Mouse (Mus musculus): ENCODE results near the gene Nkx2-2.

DNA sequence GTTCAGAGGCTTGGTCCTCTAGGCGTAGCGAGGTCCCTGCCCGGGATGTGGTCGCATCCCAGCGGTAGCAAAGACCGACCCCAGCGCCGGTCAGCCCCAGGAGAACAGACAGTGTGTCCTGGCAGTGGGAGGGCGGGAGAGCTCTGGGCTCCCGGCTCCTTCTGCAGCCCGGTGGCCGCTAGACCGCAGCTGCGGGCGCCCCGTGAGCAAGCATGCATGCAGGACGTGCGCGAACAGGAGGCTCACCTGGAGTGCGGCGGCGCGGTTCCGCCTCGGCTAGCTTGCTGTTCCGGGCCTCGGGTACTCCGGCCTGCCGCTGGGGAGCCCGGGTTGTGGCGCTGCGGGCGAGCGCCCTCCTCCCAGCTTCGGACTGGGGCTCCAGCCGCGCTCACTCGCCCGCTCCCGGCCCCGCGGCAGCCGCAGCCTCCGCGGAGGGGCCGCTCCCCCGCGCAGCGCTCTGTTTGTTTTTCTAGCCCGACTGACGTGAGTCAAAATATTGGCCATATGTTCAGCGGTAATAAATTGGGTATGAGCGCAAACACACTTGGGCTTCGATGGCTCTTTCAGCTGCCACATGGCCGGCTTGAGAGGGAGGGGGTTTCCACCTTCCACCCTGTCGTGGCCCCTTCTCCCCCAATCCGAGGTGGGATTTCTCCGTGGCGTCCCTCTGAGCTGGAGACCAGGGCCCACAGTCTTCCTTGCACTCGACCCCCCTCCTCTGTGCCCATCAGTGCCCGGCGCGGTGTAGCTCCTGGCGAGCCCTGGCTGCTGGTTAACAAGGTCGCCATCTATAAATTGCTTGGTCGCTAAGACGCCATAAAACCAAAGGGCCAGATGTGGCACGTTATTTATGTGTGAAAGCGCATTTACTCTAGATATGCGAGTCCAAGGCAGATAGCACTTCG lies 920 bp upstream of the Nkx2-2 start:
- TF ChIP-seq HCFC1 (IDR thresholded peaks at IDR 0.05; ENCODE audit: borderline replicate concordance, insufficient read depth, low read length) (no peak), MAFK (IDR thresholded peaks at IDR 0.05; ENCODE audit: insufficient read depth, low read depth, low read length) (no peak)
